Mouse (Mus musculus): ENCODE measurements around the gene Alpk1. TPM values are rescaled to one million over a fixed set of nuclear protein-coding genes. Genes with fewer than 3 reads are reported as not detected.

Alpk1 gene
- total RNA-seq, 2 experiments from 2014 or later: 10.6 to 13.2 TPM

- DNase-seq (ENCODE audit: low spot score in 2 of 2): no peak
Measured at GRCm38 (mm10) chr3:127698636-127699035, 81.7 kb downstream of the Alpk1 start.

- DNase-seq (ENCODE audit: low spot score in 2 of 2): no peak
Measured at GRCm38 (mm10) chr3:127696541-127696940, 83.8 kb downstream of the Alpk1 start.

DNA sequence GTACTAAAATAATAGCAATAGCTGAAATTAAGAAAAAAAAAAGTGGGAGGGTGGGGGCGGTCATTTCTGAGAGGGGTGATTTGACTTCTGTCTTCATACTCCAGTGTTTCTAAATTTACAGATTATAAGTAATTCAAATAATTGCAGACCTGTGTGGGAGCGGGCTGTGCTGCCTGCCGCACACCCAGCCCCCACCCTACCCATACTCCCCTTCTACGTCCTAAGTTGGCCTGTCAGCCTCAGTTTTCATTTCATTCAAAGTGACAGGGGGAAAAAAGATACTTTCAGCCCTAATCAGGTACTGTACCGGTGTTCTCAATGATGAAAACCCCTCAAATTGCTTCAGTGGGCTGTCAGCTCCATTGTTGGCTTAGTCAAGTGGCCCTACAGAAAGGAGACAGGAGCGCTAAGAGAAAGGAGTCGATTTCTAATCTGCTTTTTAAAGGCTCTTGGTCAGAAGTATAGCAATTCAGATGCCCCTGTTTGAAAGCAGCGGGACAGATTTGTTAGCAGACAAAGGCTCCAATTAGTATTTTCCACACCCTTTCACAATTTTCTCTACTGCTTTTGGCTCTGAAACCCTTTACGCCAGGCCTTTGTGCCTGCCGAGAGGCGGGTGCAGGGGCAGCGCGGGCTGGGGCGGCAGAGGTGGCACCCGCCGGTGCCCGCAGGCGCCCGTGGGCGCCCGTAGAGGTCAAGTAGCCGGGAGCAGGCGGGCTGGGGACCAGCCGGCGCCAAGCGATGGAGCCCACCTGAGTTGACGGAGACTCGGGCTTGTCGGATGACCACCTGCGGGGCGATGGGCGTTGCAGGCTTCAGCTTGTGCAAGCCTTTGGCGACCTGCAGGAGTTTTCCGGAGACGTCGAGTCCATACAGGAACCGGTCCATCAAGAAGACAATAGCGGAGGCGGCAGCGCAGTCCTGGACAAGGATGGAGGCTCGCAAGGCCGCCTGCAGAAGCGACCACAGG, 85.2 kb downstream of the Alpk1 start:
- DNase-seq (ENCODE audit: low spot score in 2 of 2): no peak

- no peak for DNase-seq (ENCODE audit: low spot score in 2 of 2)
Measured at GRCm38 (mm10) chr3:127691230-127691629, 89.1 kb downstream of the Alpk1 start.

DNA sequence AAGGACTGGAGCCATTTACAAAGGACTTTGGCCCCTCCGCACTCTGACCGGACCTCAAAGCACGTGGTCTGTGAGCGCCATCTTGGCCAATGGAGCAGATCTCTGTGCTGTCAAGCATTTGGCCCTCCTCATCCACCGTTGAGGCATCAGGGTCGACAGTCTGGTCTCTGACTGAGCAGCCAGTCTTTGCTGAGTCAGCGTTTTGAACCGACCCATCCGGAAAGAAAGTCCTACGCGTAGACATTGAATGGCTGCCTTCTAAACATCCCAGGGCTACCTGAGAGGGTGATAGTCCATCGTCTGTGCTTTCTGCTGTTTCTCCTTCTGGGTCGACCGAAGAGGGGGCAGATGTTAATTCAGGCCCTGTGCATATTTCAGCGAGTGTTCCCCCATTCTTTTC, 100.6 kb downstream of the Alpk1 start:
- DNase-seq (ENCODE audit: low spot score in 2 of 2): no peak

GRCm38 (mm10) chr3:127661646-127662531, 118.4 kb downstream of the Alpk1 start:
- no peak for DNase-seq (ENCODE audit: low spot score in 2 of 2)

GRCm38 (mm10) chr3:127660712-127661111, 119.6 kb downstream of the Alpk1 start:
- DNase-seq (ENCODE audit: low spot score in 2 of 2): no peak

GRCm38 (mm10) chr3:127651742-127652653, 128.3 kb downstream of the Alpk1 start:
- no peak for DNase-seq (ENCODE audit: low spot score in 2 of 2)

GRCm38 (mm10) chr3:127646156-127646825, 134.0 kb downstream of the Alpk1 start:
- DNase-seq (ENCODE audit: low spot score in 2 of 2): no peak

DNA sequence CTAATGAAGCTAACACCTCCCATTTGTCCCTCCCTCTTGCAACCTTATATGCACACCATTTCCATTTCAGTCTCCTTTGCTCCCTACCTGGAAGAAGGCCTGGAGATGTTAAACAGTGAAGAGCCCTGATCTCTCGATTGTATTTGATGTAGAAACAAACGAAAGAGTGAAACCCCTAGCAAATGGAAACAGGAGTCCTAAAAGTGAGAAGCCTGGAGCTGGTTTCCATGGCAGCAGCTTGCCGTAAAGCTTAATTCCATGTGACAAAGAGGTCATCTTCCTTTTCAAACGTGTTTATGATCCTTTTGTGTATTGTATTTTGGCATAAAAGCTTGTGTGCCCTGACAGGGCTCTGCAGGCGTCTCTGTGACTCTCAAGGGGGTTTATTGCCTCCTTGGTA, 138.1 kb downstream of the Alpk1 start:
- no peak for DNase-seq (ENCODE audit: low spot score in 2 of 2)

DNA sequence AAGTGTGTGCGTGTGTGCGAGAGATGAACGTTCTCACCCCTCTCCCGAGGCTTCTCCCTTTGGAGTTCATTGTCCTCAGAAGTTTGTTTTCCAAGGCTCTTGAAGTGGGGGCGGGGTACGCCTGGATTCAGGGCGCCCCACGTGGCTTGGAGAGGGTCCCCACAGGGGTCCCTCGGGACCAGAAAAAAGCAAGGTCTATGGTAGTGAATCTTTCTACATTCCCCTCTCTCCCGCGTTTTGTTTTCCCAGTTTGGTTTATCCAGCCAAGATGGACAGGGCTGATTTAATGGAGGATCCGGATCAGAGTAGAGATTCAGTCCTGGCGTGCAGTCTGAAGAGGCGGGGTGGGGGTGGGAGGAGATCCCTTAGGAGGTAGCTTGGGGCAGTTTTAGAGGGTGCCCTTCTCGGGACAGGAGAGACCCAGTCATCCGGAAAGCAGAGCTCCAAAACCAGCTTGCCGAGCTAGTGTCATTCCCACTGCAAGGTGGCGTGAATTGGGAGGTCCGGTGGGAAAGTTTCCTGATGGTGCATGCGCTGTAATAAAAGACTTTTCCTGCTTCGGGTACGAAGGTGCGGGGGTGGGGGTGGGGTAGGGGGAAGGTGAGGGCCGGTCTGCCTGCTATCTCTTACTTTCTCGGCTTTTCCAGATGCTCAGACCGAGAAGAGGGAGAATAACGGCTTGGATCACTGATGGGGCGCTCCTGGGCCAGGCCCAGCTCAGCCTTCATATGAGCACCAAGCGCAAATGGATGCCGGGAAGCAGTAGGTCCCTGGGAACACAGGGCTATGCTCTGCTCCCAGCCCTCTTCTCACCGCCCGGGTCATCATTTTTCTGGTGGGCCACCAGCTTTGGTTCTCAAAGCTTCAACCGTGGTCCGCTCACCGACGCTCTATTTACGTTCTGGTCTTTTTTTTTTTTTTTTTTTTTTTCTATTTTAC, 139.3 kb downstream of the Alpk1 start:
- DNase-seq (ENCODE audit: low spot score in 2 of 2): no peak

GRCm38 (mm10) chr3:127639875-127640761, 140.2 kb downstream of the Alpk1 start:
- peak in 1 of 2 experiments; percentile 31 for DNase-seq (ENCODE audit: low spot score in 2 of 2)

GRCm38 (mm10) chr3:127634984-127635349, 145.4 kb downstream of the Alpk1 start:
- no peak for DNase-seq (ENCODE audit: low spot score in 2 of 2)

- peak; percentile 75 to 85 for DNase-seq (ENCODE audit: low spot score in 2 of 2)
Measured at GRCm38 (mm10) chr3:127634101-127634983, 146.0 kb downstream of the Alpk1 start.

DNA sequence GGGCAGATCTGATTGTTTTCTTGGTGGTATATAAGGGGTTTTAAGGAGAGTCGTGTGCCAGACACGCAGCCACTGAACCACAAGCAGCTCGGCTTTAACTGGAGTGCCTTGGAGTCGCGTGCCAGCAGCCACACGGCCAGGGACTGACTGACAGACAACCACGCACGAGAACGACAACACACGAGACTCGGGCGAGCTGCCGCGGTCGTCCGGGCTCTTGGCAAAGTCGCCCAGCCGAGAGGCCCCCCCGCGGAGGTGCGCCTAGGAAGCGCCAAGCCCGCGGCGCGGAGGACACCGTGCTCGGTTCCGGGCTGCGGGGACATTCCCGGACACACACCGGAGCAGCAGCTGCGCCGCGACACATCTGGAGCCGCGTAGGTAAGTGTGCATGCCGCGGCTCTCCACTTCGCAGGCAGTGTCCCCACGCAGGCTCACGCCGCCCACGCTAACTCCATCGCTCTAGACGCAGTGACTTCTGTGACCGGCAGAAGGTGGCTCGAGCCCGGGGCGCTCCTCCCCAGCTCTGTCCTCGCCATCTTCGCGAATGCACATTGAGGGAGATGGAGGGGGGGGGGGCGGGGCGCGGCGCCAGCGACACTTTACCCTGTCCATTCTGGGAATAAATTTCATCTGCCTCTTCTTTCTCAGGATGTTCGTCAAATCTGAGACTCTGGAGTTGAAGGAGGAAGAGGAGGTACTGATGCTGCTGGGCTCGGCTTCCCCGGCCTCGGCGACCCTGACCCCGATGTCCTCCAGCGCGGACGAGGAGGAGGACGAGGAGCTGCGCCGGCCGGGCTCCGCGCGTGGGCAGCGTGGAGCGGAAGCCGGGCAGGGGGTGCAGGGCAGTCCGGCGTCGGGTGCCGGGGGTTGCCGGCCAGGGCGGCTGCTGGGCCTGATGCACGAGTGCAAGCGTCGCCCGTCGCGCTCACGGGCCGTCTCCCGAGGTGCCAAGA, 147.0 kb downstream of the Alpk1 start, which contains the start of gene Neurog2:
Gene Neurog2 (plus strand): TSS at position 56 of the 953 bp plus-strand sequence.
- peak in 1 of 2 experiments; percentile 32 for DNase-seq (ENCODE audit: low spot score in 2 of 2)

GRCm38 (mm10) chr3:127632531-127632930, 147.8 kb downstream of the Alpk1 start:
- DNase-seq (ENCODE audit: low spot score in 2 of 2): no peak

All from adrenal gland, adult 18-20 months (tissue).